ENCODE assay signal across 40 mouse cellular contexts in genomic region chr9:40907413-40907812, GRCm38 (mm10). TPM values are rescaled to one million over a fixed set of nuclear protein-coding genes. Genes with fewer than 3 reads are reported as not detected.
A peak's percentile ranks its signal among the peaks of the same experiment; 100 is the strongest.
DNase-seq lines count a peak whose midpoint lies in the region; ATAC-seq and TF ChIP-seq lines count a peak whose summit lies in the region.
"Had no signal": no experiment of that assay in that cellular context is flagged by ENCODE, and none has a peak within 500 bp of the region (broad histone marks: within the 10 kb centered on the region; RNA-seq: fewer than 3 reads in every experiment).

No protein-coding gene starts in this region.

- no peak overlapping the region for H3K4me3 ChIP-seq in hindbrain, postnatal 0 days (ENCODE audit: low read length)
- H3K4me3 ChIP-seq in hindbrain, embryonic 14.5 days (replicated peaks; ENCODE audit: low read length), result no peak overlapping the region
- H3K4me3 ChIP-seq in midbrain, embryonic 10.5 days, result peak overlapping the region; percentile 24
- no peak overlapping the region for H3K4me3 ChIP-seq in midbrain, embryonic 16.5 days (ENCODE audit: low read depth, low read length)
- H3K4me3 ChIP-seq: embryonic facial prominence, embryonic 13.5 days; forebrain, embryonic 12.5 days had no signal

- no peaks in the 10 kb centered on the region for H3K36me3 ChIP-seq in hindbrain, postnatal 0 days (ENCODE audit: insufficient read depth, low read length)
- H3K36me3 ChIP-seq in hindbrain, embryonic 14.5 days (replicated peaks; ENCODE audit: control insufficient read depth, insufficient read depth), result no peaks in the 10 kb centered on the region
- H3K36me3 ChIP-seq in midbrain, embryonic 10.5 days, result no peaks in the 10 kb centered on the region
- no peaks in the 10 kb centered on the region for H3K36me3 ChIP-seq in midbrain, embryonic 16.5 days (ENCODE audit: control insufficient read depth, insufficient read depth, low read length)
- H3K36me3 ChIP-seq: embryonic facial prominence, embryonic 13.5 days; forebrain, embryonic 12.5 days had no signal

- no peak overlapping the region for H3K4me2 ChIP-seq in hindbrain, postnatal 0 days (ENCODE audit: low read depth, low read length)
- H3K4me2 ChIP-seq in hindbrain, embryonic 14.5 days (replicated peaks), result no peak overlapping the region
- no peak overlapping the region for H3K4me2 ChIP-seq in midbrain, embryonic 16.5 days (ENCODE audit: low read length)
- H3K4me2 ChIP-seq: embryonic facial prominence, embryonic 13.5 days; forebrain, embryonic 12.5 days; heart, embryonic 11.5 days had no signal

- H3K9me3 ChIP-seq in hindbrain, postnatal 0 days (ENCODE audit: low read length), result no peaks in the 10 kb centered on the region
- H3K9me3 ChIP-seq in hindbrain, embryonic 14.5 days (ENCODE audit: control insufficient read depth, low read length), result no peaks in the 10 kb centered on the region
- no peaks in the 10 kb centered on the region for H3K9me3 ChIP-seq in midbrain, embryonic 10.5 days (replicated peaks)
- no peaks in the 10 kb centered on the region for H3K9me3 ChIP-seq in midbrain, embryonic 16.5 days (replicated peaks; ENCODE audit: control insufficient read depth, low read length, poor library complexity, severe bottlenecking)
- H3K9me3 ChIP-seq: embryonic facial prominence, embryonic 13.5 days; forebrain, embryonic 12.5 days had no signal

- no peak overlapping the region for H3K27ac ChIP-seq in hindbrain, postnatal 0 days
- no peak overlapping the region for H3K27ac ChIP-seq in hindbrain, embryonic 14.5 days
- H3K27ac ChIP-seq in midbrain, embryonic 10.5 days (replicated peaks), result peak overlapping the region; percentile 23; the same call in 1 of the 2 replicates
- no peak overlapping the region for H3K27ac ChIP-seq in midbrain, embryonic 16.5 days (ENCODE audit: low read length)
- H3K27ac ChIP-seq: embryonic facial prominence, embryonic 13.5 days; forebrain, embryonic 12.5 days; liver, embryonic 14.5 days; macrophage had no signal

- H3K27me3 ChIP-seq in hindbrain, postnatal 0 days (ENCODE audit: insufficient read depth, low read length), result no peaks in the 10 kb centered on the region
- no peaks in the 10 kb centered on the region for H3K27me3 ChIP-seq in hindbrain, embryonic 14.5 days (ENCODE audit: control insufficient read depth, insufficient read depth, low read length)
- peaks cover 57% of the 10 kb centered on the region for H3K27me3 ChIP-seq in midbrain, embryonic 10.5 days (ENCODE audit: low read depth, poor library complexity, severe bottlenecking)
- peaks cover 3% of the 10 kb centered on the region; the same call in 1 of the 2 replicates for H3K27me3 ChIP-seq in midbrain, embryonic 16.5 days (ENCODE audit: control insufficient read depth, insufficient read depth, low read depth, low read length)
- H3K27me3 ChIP-seq: CH12.LX; embryonic facial prominence, embryonic 13.5 days had no signal

- H3K4me1 ChIP-seq in hindbrain, postnatal 0 days (ENCODE audit: insufficient read depth, low read length), result peaks cover 3% of the 10 kb centered on the region; the same call in 1 of the 2 replicates
- H3K4me1 ChIP-seq in hindbrain, embryonic 14.5 days (replicated peaks; ENCODE audit: control insufficient read depth, insufficient read depth, low read length), result no peaks in the 10 kb centered on the region
- peaks cover 31% of the 10 kb centered on the region for H3K4me1 ChIP-seq in midbrain, embryonic 10.5 days
- H3K4me1 ChIP-seq in midbrain, embryonic 16.5 days (ENCODE audit: control insufficient read depth, insufficient read depth, low read length), result peaks cover 5% of the 10 kb centered on the region; the same call in 1 of the 2 replicates
- H3K4me1 ChIP-seq: embryonic facial prominence, embryonic 13.5 days had no signal

- TF ChIP-seq CTCF in hindbrain, postnatal 0 days (IDR thresholded peaks at IDR 0.05; ENCODE audit: low read depth), result no peak

- WGBS in hindbrain, postnatal 0 days, result 26% methylated on average over 8 of the region's 8 CpGs
- WGBS in hindbrain, embryonic 14.5 days, result 32% methylated on average over 8 of the region's 8 CpGs
- WGBS in midbrain, embryonic 10.5 days, result 6% methylated on average over 8 of the region's 8 CpGs
- 9% methylated on average over 8 of the region's 8 CpGs for WGBS in midbrain, embryonic 16.5 days

- DNase-seq in embryo, embryonic 10.5 days (ENCODE audit: low spot score), result peak; percentile 19
- DNase-seq in embryo, embryonic 9.5 days (ENCODE audit: extremely low spot score), result no peak
- peak; percentile 9 for DNase-seq in hindbrain, postnatal 0 days (ENCODE audit: low spot score)
- DNase-seq in hindbrain, embryonic 14.5 days (ENCODE audit: low spot score), result no peak
- peak; percentile 41 for DNase-seq in midbrain, embryonic 10.5 days (ENCODE audit: low spot score)
- DNase-seq in retina, embryonic 14.5 days (ENCODE audit: low spot score), result peak; percentile 50
- DNase-seq in thymus, postnatal 10 days (ENCODE audit: low spot score in 2 of 2), result no peak
- DNase-seq: adrenal gland, adult 2 months; adrenal gland, postnatal 36 days; cerebellum, adult 8-10 months; cerebellum, postnatal 25 days; gastrocnemius, postnatal 25 days; heart, adult 18-20 months; heart, postnatal 36 days; layer of hippocampus, postnatal 36 days; liver; lung, adult 2 months; lung, postnatal 10 days; right cerebral cortex, postnatal 4 days; thymus, adult 2 months; thymus, postnatal 4 days had no signal

- ATAC-seq in hindbrain, postnatal 0 days, result 0 out of 2 replicates have a peak, but pooled peaks have one; percentile 18
- ATAC-seq in hindbrain, embryonic 14.5 days (ENCODE audit: low FRiP score), result no peak
- ATAC-seq in midbrain, embryonic 16.5 days, result no peak
- ATAC-seq: activated CD4-positive, CD25-positive, alpha-beta regulatory T cell, adult 4 months; intestine, embryonic 16.5 days had no signal

- no peak overlapping the region for H3K9ac ChIP-seq in hindbrain, postnatal 0 days (replicated peaks; ENCODE audit: low read length)
- no peak overlapping the region for H3K9ac ChIP-seq in hindbrain, embryonic 14.5 days
- H3K9ac ChIP-seq in midbrain, embryonic 16.5 days (ENCODE audit: low read depth, low read length), result no peak overlapping the region
- H3K9ac ChIP-seq: embryonic facial prominence, embryonic 13.5 days; forebrain, embryonic 12.5 days; liver, embryonic 14.5 days had no signal

RNA-seq across cellular contexts. Expression of gene Bsx, which starts 33.5 kb away (rescaled TPM):
- total RNA-seq in hindbrain, postnatal 0 days (2014; rRNA removed), result not detected in 2 replicates
- polyA plus RNA-seq in hindbrain, postnatal 0 days (2015; fragmentation: Nextera tagmentation; extraction: Ambion mirVana), result not detected in 2 replicates
- polyA plus RNA-seq in hindbrain, embryonic 14.5 days (2014; fragmentation: Nextera tagmentation; extraction: Ambion mirVana), result not detected in 2 replicates
- 0.15 and 0.83 TPM in 2 replicates for polyA plus RNA-seq in midbrain, embryonic 10.5 days (2016; fragmentation: Nextera tagmentation; extraction: Ambion mirVana)
- polyA plus RNA-seq in midbrain, embryonic 16.5 days (2015; fragmentation: Nextera tagmentation; extraction: Ambion mirVana), result 1.8 and 2.5 TPM in 2 replicates
- total RNA-seq: adrenal gland, adult 2 months; adrenal gland, postnatal 36 days; CH12.LX; ES-E14; gastrocnemius, adult 18-20 months; gastrocnemius, postnatal 25 days; heart, adult 18-20 months; heart, postnatal 36 days; layer of hippocampus, postnatal 36 days; megakaryocyte-erythroid progenitor cell, adult 5-6 weeks; neutrophil, adult 5-6 weeks had no signal
- polyA plus RNA-seq: activated CD4-positive, CD25-positive, alpha-beta regulatory T cell, adult 4 months; C2C12; embryonic facial prominence, embryonic 13.5 days; heart, embryonic 11.5 days; heart, embryonic 16.5 days; intestine, embryonic 16.5 days; kidney, embryonic 14.5 days; large intestine, adult 2 months; limb, embryonic 11.5 days; macrophage; neural tube, embryonic 11.5 days had no signal

RNA-seq across cellular contexts. Expression of gene Jhy, which starts 56.5 kb away (rescaled TPM):
- 0.90 and 0.99 TPM in 2 replicates for total RNA-seq in hindbrain, postnatal 0 days (2014; rRNA removed)
- polyA plus RNA-seq in hindbrain, postnatal 0 days (2015; fragmentation: Nextera tagmentation; extraction: Ambion mirVana), result 1.1 and 1.8 TPM in 2 replicates
- polyA plus RNA-seq in hindbrain, embryonic 14.5 days (2014; fragmentation: Nextera tagmentation; extraction: Ambion mirVana), result 1.0 and 1.9 TPM in 2 replicates
- 1.5 and 2.1 TPM in 2 replicates for polyA plus RNA-seq in midbrain, embryonic 10.5 days (2016; fragmentation: Nextera tagmentation; extraction: Ambion mirVana)
- polyA plus RNA-seq in midbrain, embryonic 16.5 days (2015; fragmentation: Nextera tagmentation; extraction: Ambion mirVana), result 1.1 and 1.2 TPM in 2 replicates
- total RNA-seq: adrenal gland, adult 2 months; adrenal gland, postnatal 36 days; CH12.LX; ES-E14; gastrocnemius, adult 18-20 months; gastrocnemius, postnatal 25 days; heart, adult 18-20 months; heart, postnatal 36 days; megakaryocyte-erythroid progenitor cell, adult 5-6 weeks; neutrophil, adult 5-6 weeks had no signal
- polyA plus RNA-seq: activated CD4-positive, CD25-positive, alpha-beta regulatory T cell, adult 4 months; adrenal gland, adult 2 months; C2C12; embryonic facial prominence, embryonic 13.5 days; heart, embryonic 11.5 days; large intestine, adult 2 months; macrophage; thymus, adult 2 months had no signal

Comparison
In these comparisons a context has a peak if more than half of its experiments do, and no peak if none do; other contexts are left out.
1. DNase-seq: peak in embryo, embryonic 10.5 days (single experiment), hindbrain, postnatal 0 days (single experiment), midbrain, embryonic 10.5 days (single experiment) and retina, embryonic 14.5 days (single experiment); none in embryo, embryonic 9.5 days (single experiment), hindbrain, embryonic 14.5 days (single experiment) and thymus, postnatal 10 days (0 of 2).